Mouse (Mus musculus): ENCODE results near the gene Palmd.

The Palmd gene

DNA sequence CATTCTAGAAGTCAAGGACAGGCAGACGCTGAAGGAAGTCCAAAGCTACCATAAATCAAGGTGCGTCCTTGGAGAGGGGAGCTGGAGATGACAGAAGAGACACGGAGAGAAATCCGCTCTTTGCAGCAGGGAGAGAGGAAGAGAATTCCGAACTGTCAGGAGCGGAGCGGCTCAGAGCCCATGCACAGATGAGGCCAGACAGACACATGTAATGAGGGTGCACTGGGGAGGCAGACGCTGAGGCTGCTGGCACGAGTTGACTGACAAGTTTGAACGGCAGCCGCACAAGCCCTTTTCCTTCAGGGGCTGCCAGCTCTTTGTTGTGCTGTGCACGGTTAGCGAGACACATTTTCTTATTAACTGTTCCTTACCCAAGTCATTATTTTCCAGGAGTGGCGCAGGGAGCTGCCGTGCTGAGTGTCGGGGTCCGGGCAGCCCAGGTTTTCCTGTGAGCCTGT, at the start of gene Palmd:
Gene Palmd, minus strand, starts transcription at position 448 of the 458 bp plus-strand sequence.
- peak; percentile 63 for DNase-seq (ENCODE audit: low read depth, low spot score)

DNA sequence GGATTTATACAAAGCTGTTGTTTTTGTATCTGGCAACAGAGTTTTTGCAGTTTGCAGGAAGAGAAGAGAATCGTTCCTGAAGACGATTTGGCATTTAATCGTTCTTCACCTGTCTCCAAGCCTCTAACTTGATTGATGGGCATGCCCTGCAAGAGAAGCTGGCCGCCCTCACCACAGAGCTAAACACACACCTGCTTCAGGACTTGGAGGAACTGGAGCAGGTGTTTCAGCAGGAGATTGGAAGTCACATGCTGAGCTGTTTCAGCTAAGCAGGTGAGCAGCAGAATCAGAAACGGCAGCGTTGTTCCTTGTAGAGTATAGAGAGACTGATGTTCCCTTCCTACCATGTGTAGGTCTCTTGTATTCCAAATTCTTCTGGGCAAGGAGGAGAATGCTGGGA, 41.4 kb upstream of the Palmd start:
- DNase-seq (ENCODE audit: low read depth, low spot score): no peak

DNA sequence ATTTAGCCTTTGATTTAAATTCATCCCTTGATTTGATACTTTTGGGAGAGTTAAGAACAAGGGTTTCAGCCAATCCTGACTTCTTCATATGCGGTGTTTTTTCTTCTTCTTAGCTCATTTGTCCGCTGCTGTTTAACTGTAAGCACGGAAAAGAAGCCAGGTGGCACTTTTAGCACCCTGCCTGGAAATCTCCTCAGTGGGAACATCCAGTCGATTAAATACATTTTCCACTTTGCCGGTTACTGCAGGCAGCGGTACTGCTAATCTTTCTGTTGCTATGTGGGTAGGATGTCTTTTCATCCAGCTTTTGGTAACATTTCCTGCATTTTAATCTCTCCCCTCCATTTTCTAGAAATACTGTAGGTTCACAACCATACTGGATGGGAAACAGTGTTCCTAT, 38.6 kb upstream of the Palmd start:
- peak; percentile 85 for DNase-seq (ENCODE audit: low read depth, low spot score)

DNA sequence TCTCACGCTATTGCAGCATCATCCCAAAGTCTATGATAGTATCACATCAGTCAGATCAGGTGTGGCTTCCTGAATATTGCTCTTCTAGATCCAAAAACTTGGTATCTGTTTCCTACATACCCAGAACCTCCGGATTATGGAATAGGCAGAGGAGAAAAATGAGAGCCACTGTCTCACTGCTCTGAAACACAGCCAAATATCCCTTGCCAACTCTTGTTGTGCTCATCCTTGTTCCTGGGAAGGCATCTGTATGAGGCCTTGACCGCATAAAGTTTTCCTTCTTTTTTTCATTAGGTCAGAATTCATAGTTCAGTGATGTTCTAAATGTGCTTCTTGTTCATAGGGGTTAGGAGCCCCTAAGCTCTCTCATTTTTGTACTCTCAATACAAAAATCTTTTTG, 37.8 kb upstream of the Palmd start:
- no peak for DNase-seq (ENCODE audit: low read depth, low spot score)

DNA sequence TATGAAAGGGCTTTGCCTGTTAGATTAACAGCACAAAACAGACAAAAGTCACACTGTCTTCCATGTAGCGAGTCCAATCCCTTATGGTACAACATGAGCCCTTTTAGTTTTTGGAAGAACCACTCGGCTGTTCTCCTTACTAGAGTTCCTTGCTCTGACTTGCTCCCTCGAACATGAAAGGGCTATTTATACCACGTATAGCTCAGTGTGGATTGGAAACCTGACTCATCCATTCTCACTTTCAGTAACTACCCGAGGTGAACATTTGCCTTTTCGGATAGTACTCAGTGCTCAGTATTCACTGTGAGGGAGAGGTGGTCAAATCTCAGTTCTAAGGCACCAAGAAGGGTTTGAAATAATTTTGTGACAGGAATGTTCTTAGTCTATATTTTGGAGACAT, 34.6 kb upstream of the Palmd start:
- DNase-seq (ENCODE audit: low read depth, low spot score): peak; percentile 54

DNA sequence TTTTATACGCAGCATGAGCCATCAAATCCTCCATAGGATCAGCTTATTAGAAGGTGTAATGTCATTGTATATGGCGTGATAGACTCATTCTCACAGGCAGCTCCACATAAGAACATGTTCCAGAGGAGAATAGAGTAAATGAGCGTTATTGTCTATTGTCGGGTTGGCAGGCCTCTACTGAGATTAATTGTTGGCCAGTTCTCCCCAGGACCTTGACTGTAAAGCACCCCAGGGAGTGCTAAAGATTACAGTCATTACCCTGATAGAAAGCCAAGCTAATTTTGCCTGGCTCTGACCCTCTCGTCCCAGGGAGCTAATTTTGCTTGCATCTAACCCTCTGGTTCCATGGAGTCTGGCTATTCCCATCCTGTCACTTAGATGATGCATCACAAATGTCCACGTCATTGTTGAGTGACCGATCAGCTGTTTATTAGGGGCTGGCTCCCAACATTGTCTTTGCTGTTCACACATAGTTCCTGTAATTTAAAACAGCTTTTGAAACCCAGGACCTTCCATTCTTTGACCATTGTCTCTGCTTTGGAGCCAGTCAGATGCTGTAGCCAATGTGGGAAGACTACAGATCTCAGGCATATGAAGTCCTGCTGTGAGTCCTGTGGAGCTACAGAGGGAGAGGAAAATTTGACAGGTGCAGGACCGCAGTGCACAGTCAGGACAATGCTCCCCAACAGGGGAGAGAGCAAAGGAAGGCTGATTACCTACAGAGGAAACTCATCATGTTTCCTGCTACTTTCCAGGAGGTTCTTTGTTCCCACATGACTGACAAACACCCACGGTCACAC, 33.1 kb upstream of the Palmd start:
- DNase-seq (ENCODE audit: low read depth, low spot score): peak; percentile 40

DNA sequence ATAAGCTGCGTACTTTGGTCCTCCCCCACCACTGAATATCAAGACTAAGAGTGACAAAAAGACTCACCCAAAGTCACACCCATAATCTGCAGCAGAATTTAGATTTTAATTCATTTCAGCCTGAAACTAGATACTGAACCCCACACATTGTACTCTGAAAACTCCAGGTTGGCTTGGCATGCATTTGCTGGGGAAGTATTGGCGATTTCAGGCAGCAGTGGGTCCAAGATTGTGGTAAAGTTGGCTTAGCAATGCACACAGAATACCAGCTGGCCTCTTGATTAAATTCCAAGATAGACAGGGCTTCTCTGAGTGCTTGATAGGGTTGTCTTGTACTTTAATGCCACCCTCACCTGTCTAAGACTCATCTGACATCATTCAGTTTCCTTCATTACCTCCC, 24.2 kb upstream of the Palmd start:
- peak; percentile 9 for DNase-seq (ENCODE audit: low read depth, low spot score)

DNA sequence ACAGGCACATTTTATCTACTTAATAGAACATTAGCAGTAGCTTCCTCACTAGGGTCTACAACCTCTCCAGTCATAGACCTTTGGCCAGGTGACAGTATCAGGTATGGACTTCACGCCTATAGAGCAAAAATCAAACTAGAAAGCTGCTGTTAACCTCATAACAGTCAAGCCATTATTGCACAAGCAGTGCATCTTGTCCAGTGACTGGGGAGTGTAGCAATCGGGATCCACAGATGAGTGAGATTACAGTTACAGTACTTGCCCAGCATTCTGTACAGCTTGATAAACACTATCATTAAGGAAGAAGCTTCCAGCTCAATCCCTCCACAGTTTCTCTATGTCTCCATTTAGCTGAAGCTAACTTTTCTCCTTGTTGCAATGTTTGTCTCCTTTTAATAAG, 22.4 kb upstream of the Palmd start:
- no peak for DNase-seq (ENCODE audit: low read depth, low spot score)

DNA sequence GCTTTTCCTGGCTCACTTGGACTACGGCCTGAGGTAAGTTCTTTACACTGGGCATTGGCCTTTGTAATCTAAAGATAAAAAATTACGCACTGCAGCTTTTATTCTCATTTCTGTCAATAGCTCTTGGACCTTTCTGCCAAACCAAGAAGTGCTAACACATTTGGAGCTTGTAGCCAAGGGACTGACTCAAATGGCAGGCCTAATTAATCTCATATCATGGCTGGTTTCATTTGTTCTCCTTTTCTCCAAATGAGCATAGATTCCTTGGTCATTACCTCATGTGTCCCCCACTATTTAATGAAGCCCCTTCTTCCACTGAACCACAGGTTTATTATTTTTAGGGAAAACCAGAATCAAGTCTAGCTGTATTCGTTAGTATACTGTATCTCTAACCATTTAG, 19.4 kb upstream of the Palmd start:
- DNase-seq (ENCODE audit: low read depth, low spot score): no peak

DNA sequence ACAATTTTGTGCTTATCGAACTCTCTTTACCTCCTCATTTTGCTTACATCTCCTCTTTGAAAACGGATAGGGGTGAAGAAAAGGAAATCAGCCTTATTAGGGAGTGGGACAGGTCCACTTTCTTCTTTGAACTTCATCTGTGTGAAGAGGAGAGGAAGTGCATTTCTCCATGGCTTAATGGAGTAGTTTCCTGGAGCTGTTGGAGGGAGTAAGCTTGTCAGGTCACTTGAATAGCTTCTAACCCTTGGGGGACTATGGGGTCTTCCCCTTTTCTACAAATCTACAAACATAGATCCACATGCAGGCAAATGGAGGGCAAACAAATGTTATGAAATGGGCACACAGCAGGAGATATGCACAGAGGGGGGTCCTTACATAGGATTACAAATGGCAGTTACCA, 17.7 kb upstream of the Palmd start:
- DNase-seq (ENCODE audit: low read depth, low spot score): no peak

DNA sequence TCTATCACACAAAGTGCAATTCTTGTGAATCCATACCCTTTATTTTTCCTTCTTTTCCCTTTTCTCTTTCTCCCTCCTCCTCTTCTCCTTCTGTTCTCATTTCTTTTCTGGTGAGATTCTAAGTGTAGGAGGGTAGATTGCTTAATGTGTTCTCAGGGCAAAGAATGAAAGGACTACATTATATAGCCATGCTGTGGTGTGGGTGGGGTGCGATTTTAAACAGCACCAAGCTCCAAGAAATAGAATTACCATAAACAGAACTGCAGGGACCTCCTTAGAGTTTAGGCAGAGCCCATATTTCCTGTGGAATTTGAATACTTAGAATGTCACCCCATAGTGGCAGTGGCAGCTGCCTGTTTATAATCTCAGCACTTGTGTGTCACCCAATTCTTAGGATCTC, 17.0 kb upstream of the Palmd start:
- peak; percentile 86 for DNase-seq (ENCODE audit: low read depth, low spot score)

DNA sequence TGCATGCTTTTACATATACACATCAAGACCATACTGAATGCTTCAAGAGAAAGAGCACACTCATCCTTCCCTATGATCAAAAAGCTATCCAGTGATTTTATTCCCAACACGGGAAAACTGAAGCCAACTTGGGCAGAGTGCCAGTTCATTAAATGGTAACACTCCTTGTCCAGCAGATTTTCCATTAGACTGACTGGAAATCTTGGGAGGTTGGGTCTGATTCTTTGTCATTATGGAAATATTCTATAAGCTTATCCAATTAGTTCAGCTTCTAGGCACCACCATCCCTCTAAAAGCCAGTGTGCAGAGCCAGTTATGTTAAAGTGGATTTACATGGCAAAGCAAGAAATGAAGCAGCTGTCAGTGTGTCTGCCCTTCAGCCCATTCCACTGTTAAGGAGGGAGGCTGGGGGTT, 16.3 kb upstream of the Palmd start:
- peak; percentile 41 for DNase-seq (ENCODE audit: low read depth, low spot score)

DNA sequence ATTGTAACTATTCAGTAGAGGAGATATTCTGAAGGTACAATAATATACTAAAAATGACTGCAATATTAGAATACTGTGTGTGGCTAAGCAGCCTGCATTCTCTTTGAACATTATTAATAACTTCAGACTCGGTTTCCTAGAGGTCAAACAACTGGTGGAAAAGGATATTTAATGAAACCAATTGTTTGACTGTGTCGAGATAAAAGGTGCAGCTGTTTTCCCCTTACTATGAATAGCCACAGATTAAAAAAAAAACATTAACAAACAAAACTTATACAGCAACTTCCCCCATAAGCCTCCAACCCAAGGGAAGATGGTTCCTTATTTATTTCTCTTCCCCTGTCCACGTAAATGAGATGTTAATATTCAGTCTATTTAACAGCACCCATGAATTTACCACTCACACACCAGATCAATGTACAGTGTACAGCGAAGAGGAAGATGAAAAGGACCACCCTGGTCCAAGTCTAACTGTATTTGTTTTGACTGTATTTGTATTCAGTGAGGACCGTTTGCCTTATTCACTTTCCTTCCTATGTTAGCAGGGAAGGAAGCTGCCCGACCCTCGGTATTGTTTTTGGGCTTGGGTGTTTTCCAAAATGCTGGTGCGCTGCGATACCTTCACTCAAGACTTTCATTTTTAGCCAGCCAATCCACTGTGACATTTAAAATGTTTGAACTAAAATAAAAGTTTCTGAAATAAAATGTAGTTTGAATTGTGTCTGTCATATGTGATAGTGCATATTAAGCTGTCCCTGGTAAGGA, 13.2 kb upstream of the Palmd start:
- DNase-seq (ENCODE audit: low read depth, low spot score): no peak

DNA sequence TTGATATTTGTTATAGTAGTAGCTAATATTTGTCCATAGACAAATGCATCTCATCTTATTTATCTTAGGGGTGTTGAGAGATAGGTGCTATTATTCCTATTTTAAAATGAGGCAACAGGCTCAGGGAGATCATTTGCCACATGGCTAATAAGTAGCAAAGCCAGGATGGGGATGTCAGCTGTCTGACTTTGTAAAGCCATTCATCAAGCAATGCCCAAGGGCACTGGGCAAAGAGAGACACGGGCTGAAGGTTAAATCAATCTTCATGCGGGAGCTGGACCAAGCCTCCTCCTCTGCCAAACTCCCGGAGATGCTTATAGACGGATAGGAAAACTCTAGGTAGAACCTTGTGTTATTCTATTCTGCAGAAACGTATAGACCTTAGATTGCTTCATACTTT, 999 bp upstream of the Palmd start:
- DNase-seq (ENCODE audit: low read depth, low spot score): no peak

DNA sequence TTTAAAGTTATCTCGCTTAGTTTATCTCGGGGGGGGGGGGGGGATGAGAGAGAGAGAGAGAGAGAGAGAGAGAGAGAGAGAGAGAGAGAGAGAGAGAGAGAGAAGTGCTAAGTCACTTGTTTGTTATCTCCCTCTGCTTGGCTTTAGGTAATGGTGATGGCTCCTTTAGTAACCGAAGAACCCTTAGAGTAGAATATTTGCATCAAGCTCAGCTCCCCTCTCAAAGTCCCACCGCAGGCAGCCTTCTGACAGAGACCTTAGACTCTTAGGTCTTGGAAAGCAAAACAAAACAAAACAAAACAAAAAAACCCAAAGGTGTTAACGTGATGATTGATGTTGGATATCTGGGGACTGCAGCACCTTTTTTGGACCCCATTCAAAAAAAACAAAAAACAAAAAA, 216 bp upstream of the Palmd start:
- DNase-seq (ENCODE audit: low read depth, low spot score): no peak

DNA sequence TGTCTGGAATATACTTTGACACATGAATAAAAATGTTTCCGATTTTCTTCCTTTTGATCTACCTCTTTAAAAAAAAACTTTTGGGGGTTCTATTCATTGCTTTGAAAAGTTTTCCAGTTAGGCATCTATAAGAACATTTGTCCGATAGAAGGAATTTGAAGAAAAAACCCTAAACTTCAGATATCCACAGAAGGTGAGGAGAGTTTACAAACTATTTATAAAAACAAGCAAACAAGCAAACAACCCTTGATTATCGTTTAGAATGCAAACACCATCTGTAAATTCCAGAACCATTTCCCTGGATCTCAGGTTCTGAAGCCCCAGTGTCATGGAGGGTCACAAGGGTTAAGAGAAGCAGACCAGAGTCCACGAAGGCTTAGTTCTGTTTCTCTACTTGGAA, 820 bp downstream of the Palmd start, which contains the start of gene 4930455H04Rik:
Gene 4930455H04Rik, plus strand, starts transcription at position 301 of the 400 bp plus-strand sequence.
- no peak for DNase-seq (ENCODE audit: low read depth, low spot score)

DNA sequence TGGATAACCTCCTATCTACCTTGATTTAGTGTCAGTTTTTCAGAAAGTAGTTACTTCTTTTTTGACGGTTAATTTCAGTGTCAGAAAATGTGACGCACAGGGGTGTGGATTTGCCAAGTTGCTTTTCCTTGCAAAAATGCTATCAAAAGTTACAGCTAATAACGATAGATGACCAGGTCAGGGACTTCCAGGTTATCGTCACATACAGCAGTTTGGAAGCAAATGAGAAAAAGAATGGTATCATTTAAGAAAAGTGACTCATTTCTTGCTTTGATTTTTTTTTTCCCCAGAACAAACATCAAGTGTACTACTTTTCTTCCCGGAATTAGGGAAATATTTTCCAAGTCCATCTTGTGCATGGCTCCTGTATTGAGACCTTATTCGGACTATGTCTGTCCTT, 1.4 kb downstream of the Palmd start:
- no peak for DNase-seq (ENCODE audit: low read depth, low spot score)

DNA sequence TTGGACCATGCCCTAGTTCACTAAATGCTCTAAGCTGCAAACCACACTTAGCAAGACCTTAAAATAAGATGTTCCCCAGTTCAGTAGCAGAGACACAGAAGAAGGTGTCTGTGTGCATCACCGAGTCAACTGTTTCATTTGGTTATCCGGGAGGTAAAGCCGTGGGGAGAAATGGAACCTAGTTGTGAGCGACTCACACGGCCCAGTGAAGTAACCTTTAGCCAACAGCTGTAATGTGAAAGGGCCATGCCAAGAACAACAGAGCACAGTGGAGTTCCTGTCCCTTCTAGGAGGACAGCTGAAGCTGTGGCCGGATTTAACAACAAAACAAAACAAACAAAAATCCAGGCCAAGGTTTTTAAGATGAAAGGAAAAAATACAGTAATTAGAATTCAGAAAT, 2.0 kb downstream of the Palmd start:
- DNase-seq (ENCODE audit: low read depth, low spot score): no peak

DNA sequence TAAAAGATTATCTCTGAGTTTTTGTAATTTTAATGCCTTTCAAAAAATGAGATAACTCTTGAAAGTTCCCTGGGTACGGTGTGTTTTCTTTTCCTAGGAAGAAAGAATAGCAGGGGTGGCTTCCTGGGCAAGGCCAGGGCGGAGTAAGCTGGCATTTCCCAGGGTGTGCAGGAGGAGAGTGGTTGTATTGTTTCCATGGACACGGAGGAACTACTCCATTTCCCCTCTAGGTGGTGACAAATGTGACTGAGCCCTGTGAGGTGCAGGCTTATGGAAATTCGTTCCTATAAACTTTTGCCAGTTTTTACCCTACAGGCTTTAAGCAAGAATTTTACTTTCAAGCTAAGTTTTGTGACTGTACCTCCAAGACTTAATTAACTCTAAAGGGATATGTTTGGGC, 2.6 kb downstream of the Palmd start:
- peak; percentile 85 for DNase-seq (ENCODE audit: low read depth, low spot score)

DNA sequence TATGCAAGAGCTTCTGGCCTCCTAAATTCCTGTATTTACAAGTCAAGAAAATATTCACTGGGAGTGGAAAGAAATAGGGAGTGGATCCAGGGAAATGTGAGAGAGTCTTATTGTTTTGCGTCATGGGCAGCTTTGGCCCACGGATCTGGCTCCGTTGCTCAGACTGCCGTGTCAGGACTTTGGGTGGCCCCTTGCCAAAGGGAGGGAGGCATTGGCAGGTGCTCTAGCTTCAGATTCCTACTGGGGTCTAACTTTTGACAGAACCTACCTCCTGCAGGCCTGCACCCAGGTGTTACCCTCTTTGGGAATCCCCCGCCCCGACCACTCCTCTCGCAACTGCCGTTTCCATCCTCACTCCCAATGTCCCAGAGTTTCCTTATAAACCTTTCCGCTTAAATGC, 4.4 kb downstream of the Palmd start:
- no peak for DNase-seq (ENCODE audit: low read depth, low spot score)

DNA sequence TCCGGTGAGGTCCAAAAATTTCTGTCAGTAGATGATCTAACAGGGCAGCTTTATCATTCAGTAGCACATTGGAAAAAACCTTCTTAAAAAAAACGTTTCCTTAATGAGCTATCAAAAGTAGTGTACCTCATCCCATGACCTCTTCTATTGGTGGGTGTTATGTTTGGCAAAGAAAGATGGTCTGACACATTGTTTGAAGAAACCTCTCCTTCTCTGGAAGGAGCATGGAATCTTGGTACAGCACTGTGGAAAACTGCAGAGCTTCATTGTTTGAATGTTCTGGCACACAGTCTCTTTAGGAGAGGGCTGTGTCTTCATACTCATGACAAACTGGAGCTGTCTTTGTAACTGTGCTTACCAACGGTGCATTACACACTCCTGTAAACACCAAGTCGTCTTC, 5.6 kb downstream of the Palmd start:
- DNase-seq (ENCODE audit: low read depth, low spot score): no peak

DNA sequence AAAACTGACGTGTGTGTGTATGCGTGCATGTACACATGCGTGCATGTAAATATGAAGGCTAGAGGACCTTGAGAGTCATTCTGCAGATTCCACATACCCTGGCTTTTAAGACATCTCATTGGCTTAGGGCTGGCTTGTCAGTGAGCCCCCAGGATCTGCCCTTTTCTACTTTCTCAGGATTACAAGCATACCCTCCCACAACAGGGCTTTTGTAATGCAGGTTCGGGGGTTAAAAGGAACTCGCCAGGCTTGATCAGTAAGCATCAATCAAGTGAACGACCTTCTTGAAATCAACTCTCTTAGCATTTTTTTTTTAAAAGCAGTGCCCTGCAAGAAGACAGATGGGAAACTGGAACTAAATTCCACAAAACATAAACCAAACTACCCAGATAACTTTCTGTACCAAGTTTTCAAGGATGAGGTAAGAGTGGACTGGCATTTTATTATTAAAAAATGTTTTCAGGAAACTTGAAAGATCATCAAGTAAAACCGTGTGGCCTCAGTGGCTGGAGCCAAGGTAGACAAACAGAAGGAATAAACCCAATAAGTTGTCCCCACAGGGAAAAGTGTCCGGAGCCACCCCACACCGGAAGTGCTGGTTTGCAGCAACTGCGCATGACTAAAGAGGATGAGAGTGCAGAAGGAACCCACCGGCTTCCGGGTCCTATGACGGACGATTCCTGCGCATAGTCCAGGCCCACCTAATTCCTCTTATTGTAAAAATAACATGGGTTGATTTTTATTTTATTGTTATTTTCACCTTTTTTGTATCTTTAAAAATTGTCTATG, 7.2 kb downstream of the Palmd start:
- no peak for DNase-seq (ENCODE audit: low read depth, low spot score)
